Mouse (Mus musculus): ENCODE data around the gene G6pd2.

G6pd2 gene

DNA sequence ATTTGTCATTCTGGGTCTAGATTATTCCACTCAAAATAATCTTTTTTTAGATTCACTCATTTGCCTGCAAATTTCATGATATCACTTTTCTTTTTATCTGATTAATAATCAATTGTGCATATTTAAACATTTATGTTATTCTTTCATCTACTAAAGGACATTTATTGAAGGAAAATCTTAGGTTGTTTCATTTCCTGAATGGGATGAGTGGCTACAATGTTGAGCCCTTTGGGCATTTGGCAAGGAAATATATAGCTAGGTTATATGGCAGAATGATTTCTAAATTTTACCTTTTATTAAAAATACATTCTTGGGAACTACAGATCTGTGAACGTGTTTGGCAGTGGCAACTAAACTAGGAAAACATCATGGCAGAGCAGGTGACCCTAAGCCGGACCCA is at the start of gene G6pd2:
Gene G6pd2, plus strand, starts transcription at position 301 of the 400 bp plus-strand sequence.
- DNase-seq = no peak

DNA sequence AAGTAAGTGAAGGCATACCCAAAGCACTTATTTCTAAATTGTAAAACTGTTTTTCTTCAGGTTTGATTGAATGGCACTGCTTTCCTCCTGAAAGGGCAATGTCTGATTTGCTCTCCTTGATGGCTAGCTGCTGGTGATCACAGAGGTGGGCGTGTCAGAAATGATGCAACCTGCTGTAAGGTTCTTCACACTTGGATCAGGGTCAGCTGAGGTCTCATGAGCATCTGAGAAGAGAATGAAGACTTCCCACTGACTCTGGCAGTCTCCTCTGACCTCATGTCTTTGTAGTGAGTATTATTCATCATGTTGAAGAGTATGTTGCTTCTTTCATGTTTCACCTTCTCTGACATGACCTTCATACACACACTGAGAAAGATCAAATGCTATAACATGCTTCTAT is 44.4 kb upstream of the G6pd2 start:
- DNase-seq = no peak

DNA sequence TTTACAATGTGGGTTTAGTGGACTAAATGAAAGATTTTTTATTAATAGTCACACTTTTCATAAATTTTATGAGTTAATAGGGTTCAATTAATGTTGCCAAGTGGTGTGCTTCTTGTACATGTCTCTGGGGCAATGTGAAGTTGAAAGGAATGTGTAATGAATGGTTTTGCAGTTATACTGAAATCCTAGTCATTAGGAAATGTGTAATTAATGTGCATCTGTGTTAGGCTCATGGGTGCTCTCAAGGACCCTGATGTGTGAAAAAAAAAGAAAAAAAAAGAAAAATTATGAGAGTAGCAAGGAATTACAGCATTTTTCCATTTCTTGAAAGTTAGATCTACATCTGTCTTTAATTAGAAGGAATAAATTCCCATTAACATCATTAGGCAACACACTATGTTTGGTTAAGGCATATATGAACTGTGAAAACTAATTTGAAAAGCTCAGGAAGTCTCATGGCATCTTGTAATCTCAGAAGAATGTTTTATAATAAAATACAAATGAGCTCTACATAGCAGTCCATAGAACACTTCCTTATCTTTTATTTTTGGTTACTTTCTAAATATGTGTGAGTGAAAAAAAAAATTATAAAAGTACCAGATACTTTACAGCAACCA is 24.4 kb downstream of the G6pd2 start:
- DNase-seq = no peak

DNA sequence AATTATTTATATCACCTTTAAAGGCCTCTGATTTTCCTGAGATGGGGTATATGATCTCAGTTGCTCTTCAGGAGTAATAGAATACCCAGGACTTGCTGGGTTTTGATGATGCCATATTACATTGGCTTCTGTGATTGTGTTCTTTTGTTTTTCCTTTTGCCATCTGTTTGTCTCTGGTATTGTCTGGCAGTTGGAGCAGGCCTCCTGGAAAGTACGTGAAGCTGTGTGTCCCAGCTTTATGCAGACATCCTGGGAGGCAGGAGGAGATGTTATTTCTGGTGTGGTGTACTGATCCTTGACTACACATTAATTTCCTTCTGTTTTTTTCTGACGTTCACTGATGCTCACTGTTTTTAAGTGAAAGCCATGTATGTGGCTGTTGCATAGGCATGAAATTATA is 35.3 kb downstream of the G6pd2 start:
- no peak for DNase-seq
